Mouse (Mus musculus) limb, embryonic 11.5 days (tissue): ENCODE data around the gene Zfyve28. TPM values are rescaled to one million over a fixed set of nuclear protein-coding genes. Genes with fewer than 3 reads are reported as not detected.
A peak's percentile ranks its signal among the peaks of the same experiment; 100 is the strongest.

Source experiments
- ATAC-seq: fragments of 200-750 bp; cut with Nextera tagmentation; 2 replicates; pipeline ENCODE4 v1.8.0; 2017; ENCODE audit warnings: low read depth; ENCODE audit not compliant: insufficient number of reproducible peaks, low FRiP score, low TSS enrichment
- DNase-seq: peaks from one replicate; pipeline ENCODE4 v3.0.0-alpha.2; 2015; ENCODE audit warnings: low spot score
- H3K27ac ChIP-seq: fragments of 300-500 bp; sonication (generic); replicated peaks from 2 replicates; pipeline ENCODE4 v1.5.1; 2014; ENCODE audit warnings: low read depth, mild to moderate bottlenecking, low read length
- H3K27me3 ChIP-seq: fragments of 300-500 bp; sonication (generic); 2 replicates; pipeline ENCODE4 v1.6.1; 2014; ENCODE audit warnings: mild to moderate bottlenecking, low read length, mixed read lengths; ENCODE audit not compliant: control insufficient read depth, insufficient read depth
- H3K36me3 ChIP-seq: fragments of 300-500 bp; sonication (generic); 2 replicates; pipeline ENCODE4 v1.6.1; 2014; ENCODE audit warnings: mild to moderate bottlenecking, low read length, moderate library complexity, mixed read lengths; ENCODE audit not compliant: control insufficient read depth, insufficient read depth
- H3K4me1 ChIP-seq: fragments of 300-500 bp; sonication (generic); 2 replicates; pipeline ENCODE4 v1.6.1; 2014; ENCODE audit warnings: low read length, mixed read lengths; ENCODE audit not compliant: control insufficient read depth, insufficient read depth
- H3K4me2 ChIP-seq: fragments of 300-500 bp; sonication (generic); 2 replicates; pipeline ENCODE4 v1.6.1; 2014; ENCODE audit warnings: low read depth, mild to moderate bottlenecking, moderate library complexity; ENCODE audit not compliant: severe bottlenecking
- H3K4me3 ChIP-seq: fragments of 300-500 bp; sonication (generic); 2 replicates; pipeline ENCODE4 v1.5.1; 2014; ENCODE audit warnings: low read depth, low read length
- H3K9ac ChIP-seq: fragments of 300-500 bp; sonication (generic); 2 replicates; pipeline ENCODE4 v1.6.1; 2014; ENCODE audit warnings: mild to moderate bottlenecking, low read length
- H3K9me3 ChIP-seq: fragments of 300-500 bp; sonication (generic); 2 replicates; pipeline ENCODE4 v1.6.1; 2016; ENCODE audit warnings: low read length; ENCODE audit not compliant: control insufficient read depth
- WGBS: fragments of 180-500 bp; shearing (Covaris S2); extraction: QIAGEN DNeasy Blood & Tissue Kit; methylation state at CpG from one replicate; pipeline ENCODE4 v1.1.7; 2014; 5-methylcytosine and 5-hydroxymethylcytosine counted together
- polyA plus RNA-seq: library from polyadenylated mRNA; unstranded; fragments of >200 nt; fragmentation: Nextera tagmentation; extraction: Ambion mirVana; gene quantifications from 2 replicates; pipeline ENCODE4 v1.2.1, GENCODE M21; 2014

Gene Zfyve28
- polyA plus RNA-seq, 1 experiment from 2014 or later: 0.61 TPM

DNA sequence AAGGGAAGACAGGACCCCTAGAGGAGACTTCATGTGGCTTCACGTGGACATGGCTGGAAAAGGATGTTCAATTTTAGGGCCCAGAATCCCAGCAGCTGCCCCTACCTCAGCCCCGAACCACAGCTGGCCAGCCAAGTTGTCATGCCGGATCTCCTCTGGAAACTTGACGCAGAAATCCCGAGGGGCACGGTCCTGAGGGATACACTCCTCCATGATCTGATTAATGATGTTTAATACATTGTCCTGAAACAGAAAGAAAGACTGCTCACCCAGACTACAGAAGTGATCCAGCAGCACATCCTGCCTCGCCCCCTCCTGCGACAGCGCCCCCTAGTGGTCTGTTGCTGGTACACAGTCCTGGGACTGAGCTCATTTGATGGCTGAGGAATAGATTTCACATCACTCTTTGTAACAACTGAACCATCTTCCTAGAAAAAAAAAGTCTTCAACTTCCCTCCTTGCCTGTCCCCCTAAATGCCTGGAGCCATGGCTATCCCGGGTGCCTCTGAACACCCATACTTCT is 52.3 kb downstream of the Zfyve28 start:
- ATAC-seq: no peak
- Histone ChIP-seq H3K27ac (no peak overlapping the region), H3K9me3 (no peaks in the 10 kb centered on the region), H3K36me3 (no peaks in the 10 kb centered on the region), H3K4me3 (no peak overlapping the region), H3K4me1 (0 out of 2 replicates have a peak, but pooled peaks cover 4% of the 10 kb centered on the region), H3K4me2 (no peak overlapping the region), H3K27me3 (no peaks in the 10 kb centered on the region), H3K9ac (no peak overlapping the region)
- peak; percentile 56 for DNase-seq
- 58% methylated on average over 10 of the region's 10 CpGs for WGBS

DNA sequence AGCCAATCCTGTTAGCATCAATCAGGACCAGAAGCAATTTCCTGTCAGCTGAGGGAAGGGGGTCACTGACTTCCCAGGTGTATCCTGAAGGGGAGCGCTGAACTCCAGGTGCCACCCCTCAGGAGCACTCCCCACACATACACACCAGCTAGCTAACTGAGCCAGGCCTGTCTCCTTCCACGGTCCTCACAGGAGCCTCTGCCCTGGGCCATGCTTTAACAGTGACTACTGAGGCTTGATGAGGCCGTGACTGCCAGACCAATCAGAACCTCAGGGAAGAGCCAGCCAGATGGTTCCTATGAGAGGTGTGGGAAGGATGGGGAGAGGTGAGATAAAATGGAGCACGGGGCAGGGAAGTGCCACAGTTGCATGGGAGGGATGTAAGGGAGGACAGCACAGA is 53.2 kb downstream of the Zfyve28 start:
- ATAC-seq (no peak), DNase-seq (no peak)
- Histone ChIP-seq H3K4me2 (no peak overlapping the region), H3K4me3 (no peak overlapping the region), H3K36me3 (no peaks in the 10 kb centered on the region), H3K9me3 (no peaks in the 10 kb centered on the region), H3K27me3 (no peaks in the 10 kb centered on the region), H3K4me1 (0 out of 2 replicates have a peak, but pooled peaks cover 4% of the 10 kb centered on the region), H3K9ac (no peak overlapping the region), H3K27ac (no peak overlapping the region)
- 50% methylated on average over 4 of the region's 4 CpGs for WGBS

DNA sequence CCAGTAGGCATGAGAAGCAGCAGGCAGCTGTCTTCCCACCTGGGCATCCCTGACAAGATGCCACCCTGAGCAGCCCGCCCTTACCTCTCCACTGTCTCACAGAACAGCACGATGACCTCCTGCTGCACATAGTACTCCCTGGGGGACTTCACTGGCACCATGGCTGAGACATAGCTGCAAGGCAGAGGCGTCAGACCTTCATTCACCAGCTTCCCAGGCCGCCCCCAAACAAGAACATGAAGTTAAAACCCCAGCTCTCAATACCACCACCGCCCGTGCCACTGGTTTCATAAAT is 55.1 kb downstream of the Zfyve28 start:
- no peak overlapping the region for H3K4me3 ChIP-seq
- no peak overlapping the region for H3K27ac ChIP-seq
- no peak overlapping the region for H3K9ac ChIP-seq
- H3K27me3 ChIP-seq: no peaks in the 10 kb centered on the region
- no peak for DNase-seq
- no peak for ATAC-seq
- H3K36me3 ChIP-seq: no peaks in the 10 kb centered on the region
- H3K9me3 ChIP-seq: no peaks in the 10 kb centered on the region
- 0 out of 2 replicates have a peak, but pooled peaks cover 4% of the 10 kb centered on the region for H3K4me1 ChIP-seq
- 91% methylated on average over 6 of the region's 6 CpGs for WGBS
- H3K4me2 ChIP-seq: no peak overlapping the region

DNA sequence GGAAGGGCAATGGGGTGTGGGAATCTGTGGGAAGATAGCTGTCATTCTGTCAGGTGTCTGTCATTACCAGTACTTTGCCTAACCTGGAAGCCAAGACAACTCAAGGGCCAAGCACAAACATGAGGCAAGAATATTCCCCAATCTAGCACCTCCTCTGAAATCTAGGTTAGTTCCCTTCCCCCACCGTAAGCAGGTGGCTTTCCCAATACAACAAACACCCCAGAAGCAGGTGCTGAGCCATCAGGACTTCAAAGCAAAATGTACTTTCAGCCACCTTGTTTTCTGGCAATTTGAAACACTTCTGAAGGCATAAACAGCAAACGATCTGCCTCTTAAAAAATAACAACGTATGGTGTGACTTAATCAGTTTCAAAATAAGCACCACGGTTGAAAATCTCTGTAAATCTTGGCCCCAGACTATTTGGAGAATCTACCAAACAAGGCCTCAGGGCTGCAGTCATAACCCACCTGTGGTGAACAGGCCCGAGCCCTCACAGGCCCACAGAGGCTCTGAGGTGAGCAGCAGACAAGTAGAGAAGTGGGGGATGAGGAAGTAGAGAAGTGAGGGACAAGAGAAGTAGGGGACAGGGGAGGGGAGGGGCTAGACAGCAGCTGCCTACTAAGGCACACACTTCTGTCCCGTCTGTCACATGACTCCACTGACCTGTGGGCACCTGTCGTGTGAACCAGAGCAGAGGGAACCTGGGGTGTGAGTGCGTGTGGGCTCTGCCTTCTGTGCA is 55.6 kb downstream of the Zfyve28 start:
- no peak overlapping the region for H3K9ac ChIP-seq
- no peak overlapping the region for H3K27ac ChIP-seq
- ATAC-seq (no peak), DNase-seq (no peak)
- no peak overlapping the region for H3K4me3 ChIP-seq
- H3K36me3 ChIP-seq: no peaks in the 10 kb centered on the region
- no peaks in the 10 kb centered on the region for H3K27me3 ChIP-seq
- H3K4me2 ChIP-seq: no peak overlapping the region
- H3K4me1 ChIP-seq: 0 out of 2 replicates have a peak, but pooled peaks cover 4% of the 10 kb centered on the region
- no peaks in the 10 kb centered on the region for H3K9me3 ChIP-seq
- 53% methylated on average over 8 of the region's 8 CpGs for WGBS

DNA sequence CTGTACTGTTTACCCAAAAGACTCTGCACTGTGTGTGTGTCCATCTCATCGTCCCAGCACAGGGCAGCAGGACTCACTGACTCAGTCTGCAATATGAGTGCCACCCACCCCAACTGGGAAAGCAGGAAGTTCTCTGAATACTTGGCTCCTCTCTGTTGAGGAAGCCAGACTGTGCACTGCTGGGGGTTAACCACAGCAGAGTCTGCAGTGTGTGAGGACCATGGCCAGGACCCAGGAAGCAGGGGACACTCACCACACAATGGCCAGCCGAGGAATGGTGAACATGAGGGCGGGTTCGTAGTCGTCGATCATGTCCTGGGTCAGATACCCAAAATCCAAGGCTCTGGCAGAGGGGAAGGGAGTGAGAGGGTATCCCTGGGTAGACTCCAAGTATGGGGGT is 56.3 kb downstream of the Zfyve28 start:
- H3K4me1 ChIP-seq: 0 out of 2 replicates have a peak, but pooled peaks cover 4% of the 10 kb centered on the region

DNA sequence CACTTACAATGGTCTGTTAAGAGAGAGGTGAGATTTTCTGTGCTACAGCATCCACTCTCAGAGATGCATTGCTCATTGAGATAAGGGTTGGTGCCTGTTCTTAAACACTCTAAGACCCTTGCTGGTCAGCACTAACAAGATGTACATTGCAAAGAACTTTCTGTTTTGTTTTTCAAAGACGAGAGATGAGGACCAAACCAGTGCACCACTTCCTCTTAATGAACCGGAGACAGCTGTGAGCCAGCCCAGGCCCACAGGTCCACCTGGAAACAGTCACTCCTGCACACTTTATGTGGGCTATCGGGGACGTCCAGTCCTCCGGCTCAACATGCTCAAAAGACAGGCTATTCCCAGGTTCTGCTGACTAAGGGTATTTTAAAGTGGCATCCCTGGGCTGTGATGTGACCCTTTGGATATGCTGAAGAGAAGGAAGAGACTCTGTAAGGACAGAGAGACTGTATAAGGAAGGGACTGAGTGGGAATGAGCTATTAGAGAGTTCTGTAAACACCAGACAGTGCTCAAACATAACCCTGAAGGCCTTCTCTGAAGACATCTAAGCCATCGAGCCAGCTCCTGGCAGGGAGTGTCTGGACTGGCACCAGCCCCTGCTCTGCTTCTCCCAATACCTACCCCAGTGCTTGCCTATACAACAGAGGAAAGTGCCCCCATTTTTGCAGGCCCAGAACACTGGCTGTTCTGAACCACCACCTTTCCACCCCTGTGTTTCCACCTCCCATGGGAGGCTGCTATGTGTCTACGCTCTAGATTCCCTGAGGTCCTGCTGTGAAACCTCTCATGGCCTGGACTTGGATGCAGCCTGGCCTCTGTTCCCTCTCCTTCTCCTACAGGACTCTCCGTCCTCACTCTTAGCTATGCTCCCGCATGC is 57.4 kb downstream of the Zfyve28 start:
- Histone ChIP-seq H3K36me3 (no peaks in the 10 kb centered on the region), H3K4me1 (0 out of 2 replicates have a peak, but pooled peaks cover 4% of the 10 kb centered on the region), H3K9ac (no peak overlapping the region), H3K27ac (no peak overlapping the region), H3K27me3 (no peaks in the 10 kb centered on the region), H3K4me3 (no peak overlapping the region), H3K4me2 (no peak overlapping the region), H3K9me3 (no peaks in the 10 kb centered on the region)
- DNase-seq: no peak
- ATAC-seq: no peak
- 84% methylated on average over 9 of the region's 9 CpGs for WGBS

More for the DNA sequence above, 56.3 kb downstream of the Zfyve28 start:
- no peaks in the 10 kb centered on the region for H3K27me3 ChIP-seq
- WGBS: 91% methylated on average over 6 of the region's 6 CpGs
- no peak overlapping the region for H3K9ac ChIP-seq
- H3K4me2 ChIP-seq: no peak overlapping the region
- no peaks in the 10 kb centered on the region for H3K36me3 ChIP-seq
- no peak for ATAC-seq
- no peak overlapping the region for H3K4me3 ChIP-seq
- no peak for DNase-seq
- no peaks in the 10 kb centered on the region for H3K9me3 ChIP-seq
- no peak overlapping the region for H3K27ac ChIP-seq

DNA sequence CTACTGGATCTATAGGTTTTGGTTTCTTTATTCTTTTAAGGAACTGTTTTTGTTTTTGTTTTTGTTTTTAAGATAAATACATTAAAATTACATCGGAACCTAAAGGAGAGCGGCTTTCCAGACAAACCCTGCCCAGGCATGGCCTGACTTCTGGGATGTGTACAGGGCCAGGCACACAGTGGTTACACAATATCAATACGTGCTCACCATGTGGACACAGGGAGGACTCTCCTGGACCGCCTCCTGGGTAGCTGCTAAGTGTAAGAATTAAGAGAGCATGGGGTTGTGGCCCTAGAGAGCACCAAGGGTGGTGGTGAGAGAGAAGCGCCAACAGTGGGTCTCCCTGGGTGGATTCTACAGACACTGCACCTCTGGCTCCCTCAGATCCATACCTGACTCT is 58.7 kb downstream of the Zfyve28 start:
- no peak overlapping the region for H3K9ac ChIP-seq
- DNase-seq (no peak), ATAC-seq (no peak)
- no peak overlapping the region for H3K27ac ChIP-seq
- H3K4me2 ChIP-seq: no peak overlapping the region
- 89% methylated on average over 5 of the region's 5 CpGs for WGBS
- no peak overlapping the region for H3K4me3 ChIP-seq
- H3K36me3 ChIP-seq: no peaks in the 10 kb centered on the region
- 0 out of 2 replicates have a peak, but pooled peaks cover 4% of the 10 kb centered on the region for H3K4me1 ChIP-seq
- H3K27me3 ChIP-seq: no peaks in the 10 kb centered on the region
- no peaks in the 10 kb centered on the region for H3K9me3 ChIP-seq

DNA sequence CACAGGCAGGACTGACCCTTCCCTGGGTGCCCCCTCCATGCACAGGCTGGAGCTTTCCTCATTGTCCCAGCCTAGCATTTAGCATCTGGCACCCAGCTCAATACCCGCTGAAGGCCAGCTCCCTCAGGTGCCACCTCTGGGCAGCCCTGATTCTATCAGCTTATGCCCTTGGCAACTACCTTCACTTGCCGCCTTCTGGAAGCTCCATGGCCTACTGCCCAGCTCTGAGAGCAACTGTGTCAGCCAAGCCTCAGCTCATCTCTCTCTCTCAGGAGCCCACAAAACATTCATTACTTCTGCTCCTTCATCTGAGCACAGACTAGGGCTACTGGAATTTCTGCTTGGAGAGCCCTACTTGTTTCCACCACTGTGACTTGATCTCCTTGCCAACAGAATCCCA is 62.7 kb downstream of the Zfyve28 start:
- Histone ChIP-seq H3K27ac (no peak overlapping the region), H3K4me2 (no peak overlapping the region), H3K9me3 (no peaks in the 10 kb centered on the region), H3K4me3 (no peak overlapping the region), H3K9ac (no peak overlapping the region), H3K27me3 (no peaks in the 10 kb centered on the region), H3K4me1 (no peaks in the 10 kb centered on the region), H3K36me3 (no peaks in the 10 kb centered on the region)
- ATAC-seq: no peak
- 92% methylated on average over 2 of the region's 2 CpGs for WGBS
- DNase-seq: no peak
